In the genomic region with DNA sequence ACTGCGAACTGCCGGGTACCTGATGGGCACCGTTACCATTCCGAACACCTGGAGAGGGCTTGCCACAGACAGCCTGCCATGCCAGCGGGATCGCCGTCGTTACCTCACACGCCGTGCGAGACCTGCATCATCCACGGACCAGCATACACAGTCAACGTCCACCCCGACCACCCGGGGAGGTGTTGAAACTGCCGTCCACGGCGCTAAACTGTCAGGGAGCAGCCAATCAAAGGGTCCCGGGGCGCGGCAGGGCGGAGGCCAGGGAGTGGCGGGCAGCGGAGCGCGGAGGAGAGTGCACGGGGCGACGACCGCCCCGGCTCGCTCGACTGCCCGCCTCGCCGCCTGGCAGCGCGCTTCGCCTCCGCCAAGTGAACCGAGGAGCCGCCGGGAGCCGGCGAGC, we compare ENCODE assay signal across 8 mouse cellular contexts. TPM values are rescaled to one million over a fixed set of nuclear protein-coding genes. Genes with fewer than 3 reads are reported as not detected.
DNase-seq lines count a peak whose midpoint lies in the region; ATAC-seq lines count a peak whose summit lies in the region.

No protein-coding gene starts in this region.

- ATAC-seq in forebrain, embryonic 15.5 days (replicated peaks) = peak; percentile 61

- peak overlapping the region; percentile 81 for H3K9ac ChIP-seq in forebrain, embryonic 15.5 days (replicated peaks)

- intact Hi-C loops in heart, postnatal 25 days (cut with DNase I) = no loop called here

- under 1% methylated on average over 45 of the region's 45 CpGs for WGBS in forebrain, embryonic 15.5 days

- peaks cover 33% of the 10 kb centered on the region for H3K4me1 ChIP-seq in forebrain, embryonic 15.5 days

- peak overlapping the region; percentile 74 for H3K4me3 ChIP-seq in forebrain, embryonic 15.5 days

- H3K27me3 ChIP-seq in forebrain, embryonic 15.5 days = no peaks in the 10 kb centered on the region

- no peaks in the 10 kb centered on the region for H3K9me3 ChIP-seq in forebrain, embryonic 15.5 days

- H3K4me2 ChIP-seq in forebrain, embryonic 15.5 days (replicated peaks) = peak overlapping the region; percentile 77

- H3K36me3 ChIP-seq in forebrain, embryonic 15.5 days = no peaks in the 10 kb centered on the region

- peak; percentile 25 for DNase-seq in MEL-GATA-1-ER (ENCODE audit: extremely low read depth, low read depth)
- DNase-seq in cerebellum, adult 11-12 months = peak; percentile 83
- peak; percentile 31 for DNase-seq in heart, postnatal 25 days (ENCODE audit: low spot score)
- DNase-seq in layer of hippocampus, postnatal 10 days (ENCODE audit: low spot score in 2 of 2) = peak; percentile 49 to 57
- DNase-seq in lung, postnatal 4 days = peak; percentile 73 to 76
- DNase-seq in retina, postnatal 1 day = peak; percentile 77
- DNase-seq in urinary bladder, adult 2 months (ENCODE audit: low spot score) = peak; percentile 54

- peak overlapping the region; percentile 79 for H3K27ac ChIP-seq in forebrain, embryonic 15.5 days (replicated peaks)

RNA-seq across cellular contexts. Expression of gene Agtpbp1, which starts 28.4 kb away (rescaled TPM):
- polyA plus RNA-seq in forebrain, embryonic 15.5 days (2015; fragmentation: Nextera tagmentation; extraction: Ambion mirVana) = 50.8 and 52.3 TPM in 2 replicates
- total RNA-seq in heart, postnatal 25 days (2021) = 100 to 1,000 TPM; 143 to 166 TPM
- 100 to 1,000 TPM; 343 to 364 TPM for total RNA-seq in layer of hippocampus, postnatal 10 days (2021)
- polyA plus RNA-seq in urinary bladder, adult 2 months (2012; rRNA removed) = 19.2 and 23.0 TPM in 2 replicates

RNA-seq across cellular contexts. Expression of gene Naa35, which starts 28.4 kb away (rescaled TPM):
- polyA plus RNA-seq in forebrain, embryonic 15.5 days (2015; fragmentation: Nextera tagmentation; extraction: Ambion mirVana) = 157 and 161 TPM in 2 replicates
- total RNA-seq in heart, postnatal 25 days (2021) = 10 to 100 TPM; 78.6 to 96.1 TPM
- total RNA-seq in layer of hippocampus, postnatal 10 days (2021) = 100 to 1,000 TPM; 108 to 112 TPM
- polyA plus RNA-seq in urinary bladder, adult 2 months (2012; rRNA removed) = 45.8 and 49.5 TPM in 2 replicates

Comparison
In these comparisons a context has a peak if more than half of its experiments do, and no peak if none do; other contexts are left out.
1. Peak in every context shown above with its lines: DNase-seq, ATAC-seq, H3K4me3 ChIP-seq and H3K27ac ChIP-seq.
2. DNase-seq: peak in every context shown above with its lines; median percentile 83 in cerebellum, adult 11-12 months; 77 in retina, postnatal 1 day; 74 in lung, postnatal 4 days; 54 in urinary bladder, adult 2 months; 53 in layer of hippocampus, postnatal 10 days; 31 in heart, postnatal 25 days; 25 in MEL-GATA-1-ER.